Mouse (Mus musculus): ENCODE measurements around the gene Fam163a. TPM values are rescaled to one million over a fixed set of nuclear protein-coding genes. Genes with fewer than 3 reads are reported as not detected.
A peak's percentile ranks its signal among the peaks of the same experiment; 100 is the strongest.
"Not testable (repeated sequence)": the region's sequence is repeated elsewhere in the genome, so short reads cannot be mapped to it uniquely, and the experiment has no call there.

Gene Fam163a
- 5.4 and 5.7 TPM in 2 replicates for polyA plus RNA-seq (2014; fragmentation: Nextera tagmentation; extraction: Ambion mirVana)

GRCm38 (mm10) chr1:156204656-156205131 lies at the start of gene Fam163a:
Gene Fam163a, minus strand, starts transcription at chr1:156205026.
- peak; percentile 80 for ATAC-seq (ENCODE audit: low FRiP score)
- H3K4me2 ChIP-seq (replicated peaks; ENCODE audit: low read depth, low read length) = peak within 1 kb of the TSS; percentile 80
- WGBS = under 1% methylated on average over 44 of the region's 44 CpGs
- peaks cover 31% of the 10 kb centered on the region for H3K27me3 ChIP-seq (ENCODE audit: control insufficient read depth, insufficient read depth, low read length)
- peak within 1 kb of the TSS; percentile 24; the same call in 1 of the 2 replicates for H3K27ac ChIP-seq (ENCODE audit: low read depth, low read length)
- peak; percentile 70 for DNase-seq (ENCODE audit: low spot score)
- H3K4me1 ChIP-seq (replicated peaks; ENCODE audit: control insufficient read depth, insufficient read depth, low read length) = no peaks in the 10 kb centered on the region; the same call in none of the 2 replicates
- H3K4me3 ChIP-seq (ENCODE audit: low read depth, low read length) = peak within 1 kb of the TSS; percentile 45
- H3K36me3 ChIP-seq (ENCODE audit: control insufficient read depth, insufficient read depth, low read length) = no peaks in the 10 kb centered on the region
- no peaks in the 10 kb centered on the region for H3K9me3 ChIP-seq (ENCODE audit: control insufficient read depth, low read length)
- peak within 1 kb of the TSS; percentile 68 for H3K9ac ChIP-seq (ENCODE audit: low read depth, low read length)

- not testable (repeated sequence) for H3K9me3 ChIP-seq (ENCODE audit: control insufficient read depth, low read length); H3K4me2 ChIP-seq (replicated peaks; ENCODE audit: low read depth, low read length); DNase-seq (ENCODE audit: low spot score); H3K4me1 ChIP-seq (replicated peaks; ENCODE audit: control insufficient read depth, insufficient read depth, low read length); H3K4me3 ChIP-seq (ENCODE audit: low read depth, low read length); H3K9ac ChIP-seq (ENCODE audit: low read depth, low read length); H3K27ac ChIP-seq (ENCODE audit: low read depth, low read length); H3K36me3 ChIP-seq (ENCODE audit: control insufficient read depth, insufficient read depth, low read length); H3K27me3 ChIP-seq (ENCODE audit: control insufficient read depth, insufficient read depth, low read length); ATAC-seq (ENCODE audit: low FRiP score)
- 89% methylated on average over 4 of the region's 4 CpGs for WGBS
Observed at GRCm38 (mm10) chr1:156251096-156251495, 46.3 kb upstream of the Fam163a start.

GRCm38 (mm10) chr1:156247893-156248292 lies 43.1 kb upstream of the Fam163a start:
- WGBS = 85% methylated on average over 3 of the region's 3 CpGs
- H3K36me3 ChIP-seq (ENCODE audit: control insufficient read depth, insufficient read depth, low read length) = no peaks in the 10 kb centered on the region
- H3K9ac ChIP-seq (ENCODE audit: low read depth, low read length) = no peak overlapping the region
- H3K4me2 ChIP-seq (replicated peaks; ENCODE audit: low read depth, low read length) = no peak overlapping the region
- H3K27me3 ChIP-seq (ENCODE audit: control insufficient read depth, insufficient read depth, low read length) = no peaks in the 10 kb centered on the region
- no peak overlapping the region for H3K4me3 ChIP-seq (ENCODE audit: low read depth, low read length)
- H3K9me3 ChIP-seq (ENCODE audit: control insufficient read depth, low read length) = no peaks in the 10 kb centered on the region
- no peak for DNase-seq (ENCODE audit: low spot score)
- ATAC-seq (ENCODE audit: low FRiP score) = no peak
- H3K4me1 ChIP-seq (replicated peaks; ENCODE audit: control insufficient read depth, insufficient read depth, low read length) = no peaks in the 10 kb centered on the region
- H3K27ac ChIP-seq (ENCODE audit: low read depth, low read length) = no peak overlapping the region

- WGBS = 10% methylated on average over 14 of the region's 14 CpGs
- ATAC-seq (ENCODE audit: low FRiP score) = no peak
Observed at GRCm38 (mm10) chr1:156241713-156242348, 37.0 kb upstream of the Fam163a start.

GRCm38 (mm10) chr1:156241035-156241434 lies 36.2 kb upstream of the Fam163a start:
- Histone ChIP-seq H3K36me3 (ENCODE audit: control insufficient read depth, insufficient read depth, low read length) (no peaks in the 10 kb centered on the region), H3K27ac (ENCODE audit: low read depth, low read length) (no peak overlapping the region), H3K4me1 (replicated peaks; ENCODE audit: control insufficient read depth, insufficient read depth, low read length) (no peaks in the 10 kb centered on the region), H3K4me2 (replicated peaks; ENCODE audit: low read depth, low read length) (no peak overlapping the region), H3K9ac (ENCODE audit: low read depth, low read length) (no peak overlapping the region), H3K27me3 (ENCODE audit: control insufficient read depth, insufficient read depth, low read length) (no peaks in the 10 kb centered on the region), H3K4me3 (ENCODE audit: low read depth, low read length) (no peak overlapping the region), H3K9me3 (ENCODE audit: control insufficient read depth, low read length) (no peaks in the 10 kb centered on the region)
- WGBS = 39% methylated on average over 2 of the region's 2 CpGs
- ATAC-seq (ENCODE audit: low FRiP score) (no peak), DNase-seq (ENCODE audit: low spot score) (peak; percentile 61)

More at GRCm38 (mm10) chr1:156241713-156242348, 37.0 kb upstream of the Fam163a start:
- Histone ChIP-seq H3K27ac (ENCODE audit: low read depth, low read length) (no peak overlapping the region), H3K9ac (ENCODE audit: low read depth, low read length) (no peak overlapping the region), H3K4me1 (replicated peaks; ENCODE audit: control insufficient read depth, insufficient read depth, low read length) (no peaks in the 10 kb centered on the region), H3K27me3 (ENCODE audit: control insufficient read depth, insufficient read depth, low read length) (no peaks in the 10 kb centered on the region), H3K4me3 (ENCODE audit: low read depth, low read length) (no peak overlapping the region), H3K4me2 (replicated peaks; ENCODE audit: low read depth, low read length) (no peak overlapping the region), H3K36me3 (ENCODE audit: control insufficient read depth, insufficient read depth, low read length) (no peaks in the 10 kb centered on the region), H3K9me3 (ENCODE audit: control insufficient read depth, low read length) (no peaks in the 10 kb centered on the region)
- peak; percentile 81 for DNase-seq (ENCODE audit: low spot score)

GRCm38 (mm10) chr1:156231122-156231521 lies 26.3 kb upstream of the Fam163a start:
- no peaks in the 10 kb centered on the region for H3K4me1 ChIP-seq (replicated peaks; ENCODE audit: control insufficient read depth, insufficient read depth, low read length)
- no peaks in the 10 kb centered on the region for H3K27me3 ChIP-seq (ENCODE audit: control insufficient read depth, insufficient read depth, low read length)
- no peak overlapping the region for H3K9ac ChIP-seq (ENCODE audit: low read depth, low read length)
- H3K9me3 ChIP-seq (ENCODE audit: control insufficient read depth, low read length) = no peaks in the 10 kb centered on the region
- ATAC-seq (ENCODE audit: low FRiP score) (peak; percentile 51; the same call in 1 of the 2 replicates), DNase-seq (ENCODE audit: low spot score) (no peak)
- no peak overlapping the region for H3K4me3 ChIP-seq (ENCODE audit: low read depth, low read length)
- no peak overlapping the region for H3K27ac ChIP-seq (ENCODE audit: low read depth, low read length)
- H3K36me3 ChIP-seq (ENCODE audit: control insufficient read depth, insufficient read depth, low read length) = no peaks in the 10 kb centered on the region
- no peak overlapping the region for H3K4me2 ChIP-seq (replicated peaks; ENCODE audit: low read depth, low read length)
- WGBS = 83% methylated on average over 6 of the region's 6 CpGs

GRCm38 (mm10) chr1:156230339-156231089 lies 25.7 kb upstream of the Fam163a start:
- Histone ChIP-seq H3K9ac (ENCODE audit: low read depth, low read length) (no peak overlapping the region), H3K4me1 (replicated peaks; ENCODE audit: control insufficient read depth, insufficient read depth, low read length) (no peaks in the 10 kb centered on the region), H3K9me3 (ENCODE audit: control insufficient read depth, low read length) (no peaks in the 10 kb centered on the region), H3K4me3 (ENCODE audit: low read depth, low read length) (no peak overlapping the region), H3K27ac (ENCODE audit: low read depth, low read length) (no peak overlapping the region), H3K27me3 (ENCODE audit: control insufficient read depth, insufficient read depth, low read length) (no peaks in the 10 kb centered on the region), H3K36me3 (ENCODE audit: control insufficient read depth, insufficient read depth, low read length) (no peaks in the 10 kb centered on the region), H3K4me2 (replicated peaks; ENCODE audit: low read depth, low read length) (no peak overlapping the region)
- WGBS = 44% methylated on average over 9 of the region's 9 CpGs
- DNase-seq (ENCODE audit: low spot score) (peak; percentile 54), ATAC-seq (ENCODE audit: low FRiP score) (peak; percentile 80; the same call in 1 of the 2 replicates)

- Histone ChIP-seq H3K9me3 (ENCODE audit: control insufficient read depth, low read length) (no peaks in the 10 kb centered on the region), H3K4me3 (ENCODE audit: low read depth, low read length) (no peak overlapping the region), H3K27me3 (ENCODE audit: control insufficient read depth, insufficient read depth, low read length) (no peaks in the 10 kb centered on the region), H3K4me2 (replicated peaks; ENCODE audit: low read depth, low read length) (no peak overlapping the region), H3K4me1 (replicated peaks; ENCODE audit: control insufficient read depth, insufficient read depth, low read length) (no peaks in the 10 kb centered on the region), H3K36me3 (ENCODE audit: control insufficient read depth, insufficient read depth, low read length) (no peaks in the 10 kb centered on the region), H3K27ac (ENCODE audit: low read depth, low read length) (no peak overlapping the region), H3K9ac (ENCODE audit: low read depth, low read length) (no peak overlapping the region)
- DNase-seq (ENCODE audit: low spot score) (peak; percentile 73), ATAC-seq (ENCODE audit: low FRiP score) (no peak)
- WGBS = 40% methylated on average over 7 of the region's 7 CpGs
Observed at GRCm38 (mm10) chr1:156229448-156229847, 24.6 kb upstream of the Fam163a start.
